Mouse (Mus musculus): ENCODE measurements at regions not wholly inside any gene's neighbourhood (a gene's known extent, or its start where the extent isn't known, plus 50 kb on each side); places are given as distances from the start of the nearest gene placed in this dataset.
"Not testable (repeated sequence)": the region's sequence is repeated elsewhere in the genome, so short reads cannot be mapped to it uniquely, and the experiment has no call there.

- DNase-seq (ENCODE audit: low spot score), result no peak
Observed at GRCm38 (mm10) chr1:168680674-168681073, 248.6 kb upstream of the Pbx1 start.

DNA sequence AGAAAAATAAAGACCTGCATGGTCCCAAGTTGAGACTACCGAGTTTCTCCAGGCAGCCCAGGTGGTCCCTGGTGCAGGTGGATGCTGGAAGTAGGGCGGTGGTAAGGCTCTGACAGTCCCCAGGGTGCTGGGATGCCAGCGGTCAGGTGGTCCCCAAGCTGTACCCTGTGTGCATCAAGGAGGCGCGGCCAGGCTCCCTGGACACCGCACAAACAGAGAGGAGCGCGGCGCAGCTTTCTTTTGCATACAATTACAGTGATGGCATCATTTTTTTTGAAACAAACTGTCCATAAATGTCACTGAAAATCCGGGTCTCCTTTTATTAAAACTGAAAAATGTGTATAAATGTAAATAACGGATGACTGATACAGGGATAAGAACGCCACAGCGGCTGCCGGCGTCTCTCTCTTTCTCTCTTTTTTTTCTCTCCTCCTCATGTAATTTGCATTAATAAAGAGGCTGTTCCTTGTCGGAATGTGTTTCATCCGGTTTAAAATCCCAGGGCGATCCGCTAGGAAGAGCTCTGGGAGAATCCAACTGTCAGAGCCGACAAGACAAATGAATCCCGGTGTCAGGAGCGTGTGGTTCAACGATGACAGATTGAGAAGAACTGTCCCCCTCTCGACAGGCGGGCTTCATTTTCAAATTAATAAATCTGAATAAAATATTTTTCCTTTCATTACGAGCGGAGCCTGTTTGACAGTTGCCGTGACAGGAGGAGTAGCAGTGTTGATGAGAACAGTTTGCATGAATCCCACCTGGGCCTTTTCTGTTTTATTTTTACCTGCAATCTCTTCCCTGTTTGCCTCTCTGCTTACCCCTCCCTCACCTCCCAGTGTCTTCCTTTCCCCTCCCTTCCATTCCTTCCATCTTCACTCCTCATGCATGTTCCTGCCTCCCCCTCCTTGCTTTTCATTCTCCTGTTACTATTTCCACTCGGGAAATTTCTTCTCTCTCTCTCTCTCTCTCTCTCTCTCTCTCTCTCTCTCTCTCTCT lies 244.6 kb upstream of the Pbx1 start:
- no peak for DNase-seq (ENCODE audit: low spot score)

DNA sequence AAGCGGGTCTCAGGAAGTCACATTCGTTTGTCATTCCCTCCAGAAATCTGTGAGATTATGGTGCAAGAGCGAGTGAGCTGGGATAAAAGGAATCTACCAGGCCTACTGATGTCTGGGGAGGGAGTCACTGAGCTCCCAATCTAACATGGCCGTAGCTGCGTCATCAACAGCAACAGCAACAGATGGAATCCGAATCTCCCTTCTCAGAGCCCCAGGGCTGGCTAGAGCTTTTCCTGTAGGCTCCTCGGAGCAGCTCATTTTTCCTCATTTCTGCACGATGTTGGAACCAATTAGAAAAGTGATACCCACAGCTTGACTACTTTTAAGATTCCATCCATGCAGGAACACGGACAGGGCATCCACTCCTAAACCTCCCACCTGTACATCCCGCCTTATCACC lies 243.7 kb upstream of the Pbx1 start:
- DNase-seq (ENCODE audit: low spot score), result no peak

GRCm38 (mm10) chr1:168662755-168663284 lies 230.8 kb upstream of the Pbx1 start:
- no peak for DNase-seq (ENCODE audit: low spot score)

DNA sequence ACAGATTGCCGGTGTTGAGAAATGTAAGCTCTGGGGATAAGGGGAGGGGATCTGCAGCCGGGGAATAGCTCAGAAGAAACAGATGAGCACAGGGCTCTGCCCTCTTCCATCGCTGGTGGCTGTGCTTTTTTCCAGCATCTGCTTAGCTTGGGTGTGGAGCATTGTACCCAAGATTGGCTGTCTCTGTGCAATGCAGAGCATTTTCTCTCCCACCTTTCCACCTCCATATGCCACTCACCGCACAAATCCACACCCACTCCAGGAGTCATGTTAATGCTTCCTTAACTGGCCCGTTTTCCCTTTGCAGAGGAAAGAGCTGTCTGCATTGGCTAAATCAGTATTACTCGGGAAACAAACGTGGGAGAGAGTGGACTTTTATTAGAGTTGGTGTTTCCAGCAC lies 228.9 kb upstream of the Pbx1 start:
- DNase-seq (ENCODE audit: low spot score), result no peak

GRCm38 (mm10) chr1:168659578-168659977 lies 227.5 kb upstream of the Pbx1 start:
- no peak for DNase-seq (ENCODE audit: low spot score)

GRCm38 (mm10) chr1:168632837-168633236 lies 200.8 kb upstream of the Pbx1 start:
- no peak for DNase-seq (ENCODE audit: low spot score)

GRCm38 (mm10) chr1:168631979-168632378 lies 199.9 kb upstream of the Pbx1 start:
- no peak for DNase-seq (ENCODE audit: low spot score)

GRCm38 (mm10) chr1:168601967-168602366 lies 169.9 kb upstream of the Pbx1 start:
- DNase-seq (ENCODE audit: low spot score), result not testable (repeated sequence)

DNA sequence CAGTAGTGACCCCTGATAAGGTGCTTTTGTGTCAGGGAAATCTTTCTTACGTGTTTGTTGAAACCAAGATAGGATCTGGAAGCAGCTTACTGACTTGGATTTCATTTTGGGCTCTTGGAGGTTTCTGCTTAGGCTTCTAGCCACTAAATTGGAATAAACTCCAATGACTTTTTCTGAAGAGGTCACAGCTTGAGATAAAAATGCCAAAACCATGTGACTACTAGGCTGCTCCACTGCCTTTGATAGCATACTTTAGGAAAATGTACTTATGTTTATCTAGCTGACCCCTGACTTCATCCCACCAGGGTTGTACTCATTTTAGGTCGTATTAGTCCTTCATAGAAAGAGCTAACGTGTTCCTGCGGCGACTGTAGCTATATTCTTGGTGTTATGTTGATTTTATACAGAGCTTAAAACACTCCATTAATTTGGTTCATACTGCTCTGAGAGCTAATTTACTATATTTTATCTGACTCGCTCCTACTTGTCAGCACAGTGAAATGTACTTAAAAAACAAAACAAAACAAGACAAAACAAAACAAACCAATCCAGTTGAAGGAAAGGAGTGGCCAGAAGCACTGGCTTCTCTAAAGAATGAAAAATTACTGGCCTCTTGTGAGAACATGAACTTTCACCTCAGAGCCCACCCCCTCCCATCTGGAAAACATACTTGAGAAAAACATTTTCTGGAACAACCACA lies 168.5 kb upstream of the Pbx1 start:
- no peak for DNase-seq (ENCODE audit: low spot score)

- DNase-seq (ENCODE audit: low spot score), result no peak
Observed at GRCm38 (mm10) chr1:168598191-168598667, 166.2 kb upstream of the Pbx1 start.

GRCm38 (mm10) chr1:168597495-168597894 lies 165.4 kb upstream of the Pbx1 start:
- no peak for DNase-seq (ENCODE audit: low spot score)

DNA sequence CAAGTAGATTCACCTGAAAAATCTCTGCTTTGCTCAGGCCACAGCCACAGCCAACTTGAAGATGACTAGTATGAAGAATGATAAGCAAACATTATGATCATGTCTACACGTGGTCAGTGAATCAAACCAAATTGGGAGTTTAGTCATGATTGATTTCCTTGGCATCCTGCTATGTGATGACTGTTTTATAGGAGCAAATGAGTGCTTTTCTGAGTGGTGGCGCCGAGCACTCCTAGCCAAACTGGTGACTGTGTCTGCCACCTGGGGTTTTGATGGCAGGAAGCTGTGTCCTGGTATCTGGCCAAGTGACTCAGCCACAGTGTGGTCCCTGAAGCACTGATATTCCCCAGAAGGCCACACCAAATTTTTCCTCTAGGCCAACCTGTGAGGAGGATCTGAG lies 152.1 kb upstream of the Pbx1 start:
- DNase-seq (ENCODE audit: low spot score), result no peak

DNA sequence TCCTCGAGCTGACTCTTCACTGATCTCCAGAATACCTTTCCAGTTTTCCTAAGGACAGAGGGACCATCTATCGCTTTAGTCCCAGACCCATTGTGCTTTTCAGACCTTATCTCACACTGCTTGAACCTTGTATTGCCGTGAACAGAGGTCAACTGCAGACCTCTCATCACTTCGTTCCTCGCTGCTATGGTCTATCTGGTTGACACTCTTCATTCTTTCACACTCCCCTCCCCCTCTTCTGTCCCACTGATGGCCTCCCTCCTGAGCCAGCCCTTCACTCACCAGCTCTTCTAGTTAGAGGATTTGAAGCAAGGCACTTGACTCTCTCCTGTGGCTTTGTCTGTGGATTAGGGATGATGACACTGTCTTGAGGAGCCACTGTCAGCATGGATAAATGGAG lies 150.4 kb upstream of the Pbx1 start:
- DNase-seq (ENCODE audit: low spot score), result no peak

GRCm38 (mm10) chr1:168569930-168570515 lies 138.0 kb upstream of the Pbx1 start:
- no peak for DNase-seq (ENCODE audit: low spot score)

GRCm38 (mm10) chr1:168552394-168552793 lies 120.3 kb upstream of the Pbx1 start:
- no peak for DNase-seq (ENCODE audit: low spot score)

GRCm38 (mm10) chr1:168549807-168550435 lies 117.9 kb upstream of the Pbx1 start:
- no peak for DNase-seq (ENCODE audit: low spot score)

- DNase-seq (ENCODE audit: low spot score), result no peak
Observed at GRCm38 (mm10) chr1:168546156-168546555, 114.1 kb upstream of the Pbx1 start.

DNA sequence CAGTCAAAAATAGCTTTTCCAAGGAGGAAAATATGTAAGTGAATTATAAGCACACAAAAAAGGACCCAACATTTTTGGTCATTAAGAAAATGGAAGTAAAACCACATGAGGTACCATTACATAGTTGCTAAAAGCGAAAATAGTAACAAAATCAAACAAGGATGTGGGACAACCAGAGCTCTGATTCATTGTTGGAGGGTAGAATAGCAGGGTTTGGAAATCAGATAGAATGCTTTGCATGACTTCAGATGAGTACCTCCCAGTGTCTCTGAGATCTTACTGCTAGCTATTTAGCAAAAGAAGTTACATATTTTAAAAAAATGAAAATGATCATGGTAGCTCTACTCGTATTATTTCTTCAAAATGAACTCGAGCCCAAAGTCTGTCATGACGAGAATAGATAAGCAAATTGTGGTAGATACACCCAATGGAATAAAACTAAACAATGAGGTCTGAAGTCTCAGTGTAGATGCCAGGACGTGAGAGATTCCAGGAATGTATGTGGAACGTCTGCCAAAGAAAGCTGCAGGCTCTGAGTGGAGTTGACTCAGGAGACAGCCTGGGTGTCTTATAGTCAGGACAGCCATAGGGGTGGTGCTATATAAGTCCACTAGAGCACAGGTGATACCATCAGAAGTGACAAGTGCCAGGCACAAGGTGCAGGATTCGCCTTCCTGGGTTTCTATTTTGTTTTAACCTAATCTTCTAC lies 113.2 kb upstream of the Pbx1 start:
- DNase-seq (ENCODE audit: low spot score), result no peak

GRCm38 (mm10) chr1:168541231-168541630 lies 109.2 kb upstream of the Pbx1 start:
- no peak for DNase-seq (ENCODE audit: low spot score)

- DNase-seq (ENCODE audit: low spot score), result no peak
Observed at GRCm38 (mm10) chr1:168518087-168518486, 86.0 kb upstream of the Pbx1 start.
